Mouse (Mus musculus) ES-Bruce4 (cell line): ENCODE data around the gene Heatr6.

ENCODE experiments used
- CTCF ChIP-seq: IDR thresholded peaks from one replicate; pipeline ENCODE4 v1.8.1; 2011; ENCODE audit warnings: low read depth, low read length
- EP300 ChIP-seq: IDR thresholded peaks from 2 replicates; pipeline ENCODE4 v1.6.1; 2011; ENCODE audit warnings: low read depth, low read length; ENCODE audit not compliant: insufficient read depth
- POLR2A ChIP-seq: IDR thresholded peaks from one replicate; pipeline ENCODE4 v1.8.1; 2011; ENCODE audit warnings: low read length; ENCODE audit not compliant: insufficient read depth

GRCm38 (mm10) chr11:83772341-83772740 lies 18.8 kb downstream of the Heatr6 start:
- no peak for TF ChIP-seq CTCF
- no peak for TF ChIP-seq POLR2A
- TF ChIP-seq EP300, result no peak
